Mouse (Mus musculus) gastrocnemius, postnatal 36 days (tissue): ENCODE results near the gene Ctdsp1. TPM values are rescaled to one million over a fixed set of nuclear protein-coding genes. Genes with fewer than 3 reads are reported as not detected.
A peak's percentile ranks its signal among the peaks of the same experiment; 100 is the strongest.
"Not testable (repeated sequence)": the region's sequence is repeated elsewhere in the genome, so short reads cannot be mapped to it uniquely, and the experiment has no call there.

ENCODE experiments used
- DNase-seq, 2 experiments: peaks; one replicate each; pipeline ENCODE4 v3.0.0; 2022
- intact Hi-C: fragments of 180-260 bp; cut with DNase I; formaldehyde crosslinking; loops from one replicate; pipeline ENCODE4 v1.15.1; 2025
- total RNA-seq, 2 experiments: library from RNA; stranded (reverse); gene quantifications; 2 replicates each; pipeline ENCODE4 v1.2.3; 2021

The Ctdsp1 gene
- total RNA-seq, 2 experiments from 2014 or later = 82.2 to 97.4 TPM

DNA sequence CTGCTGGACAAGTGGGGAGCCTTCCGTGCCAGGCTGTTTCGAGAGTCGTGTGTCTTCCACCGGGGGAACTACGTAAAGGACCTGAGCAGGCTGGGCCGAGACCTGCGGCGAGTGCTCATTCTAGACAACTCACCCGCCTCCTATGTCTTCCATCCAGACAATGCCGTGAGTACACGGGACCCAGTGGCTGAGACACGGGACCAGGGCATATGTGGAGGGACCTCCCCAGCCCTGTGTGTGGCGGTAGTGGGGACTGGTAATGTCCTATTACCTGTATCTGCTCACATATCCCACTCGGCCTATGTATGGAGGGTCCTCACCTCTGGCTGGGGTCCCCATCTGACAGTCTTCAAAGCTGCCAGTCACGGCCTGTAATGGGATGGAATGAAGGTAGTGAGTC, 3.5 kb downstream of the Ctdsp1 start:
- intact Hi-C loops = no loop called here
- no peak for DNase-seq

DNA sequence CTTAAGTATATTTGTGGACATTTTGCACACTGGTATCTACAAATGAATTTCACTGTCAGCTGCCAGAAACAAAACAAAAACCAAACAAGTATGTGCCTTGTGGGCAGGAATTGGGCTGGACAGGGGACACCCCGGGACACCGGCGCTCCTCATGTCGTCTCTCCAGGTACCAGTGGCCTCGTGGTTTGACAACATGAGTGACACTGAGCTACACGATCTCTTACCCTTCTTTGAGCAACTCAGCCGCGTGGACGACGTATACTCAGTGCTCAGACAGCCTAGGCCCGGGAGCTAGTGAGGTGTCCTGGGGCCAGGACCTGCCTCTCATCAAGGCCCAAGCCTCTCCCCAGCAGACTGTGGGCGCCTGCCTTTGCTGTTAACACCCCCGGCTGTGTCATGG, 4.0 kb downstream of the Ctdsp1 start:
- DNase-seq = no peak
- intact Hi-C loops = no loop called here

DNA sequence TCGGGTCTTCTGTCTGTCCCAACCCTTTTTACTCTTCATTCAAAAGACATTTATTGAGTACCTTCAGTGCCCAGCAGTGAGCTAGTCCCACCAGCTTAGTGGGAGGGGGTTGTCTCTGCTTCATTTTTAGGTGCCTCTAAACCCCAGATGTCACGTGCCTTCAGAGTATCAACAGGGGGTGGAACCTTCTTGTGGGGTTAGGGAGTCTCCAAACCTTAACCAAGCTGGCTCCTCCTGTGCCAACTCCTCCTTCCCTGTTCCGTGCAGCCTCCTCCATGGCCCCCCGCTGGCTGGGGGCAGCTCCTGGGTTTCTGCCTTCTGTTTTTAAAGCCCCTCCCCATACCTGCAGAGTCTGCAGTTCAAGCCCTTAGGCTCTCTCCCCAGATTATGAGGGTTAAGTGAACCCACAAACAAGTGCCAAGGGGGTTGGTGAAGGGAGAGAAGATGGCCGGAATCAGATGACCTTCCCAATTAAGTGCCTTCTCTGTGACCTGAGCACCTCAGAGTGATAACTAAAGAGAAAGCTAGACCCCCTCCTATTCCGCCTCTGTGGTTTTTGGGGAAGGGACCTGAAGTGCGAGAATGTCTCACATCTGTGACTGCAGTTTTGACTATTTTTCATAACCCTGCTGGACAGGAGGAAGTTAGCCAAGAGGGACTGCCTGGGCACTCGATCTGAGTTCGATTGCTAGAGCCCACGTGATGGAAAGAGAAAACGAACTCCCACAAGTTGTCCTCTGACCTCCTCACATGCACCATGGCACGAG, 5.3 kb downstream of the Ctdsp1 start:
- intact Hi-C loops, DNase-seq: not testable (repeated sequence)

DNA sequence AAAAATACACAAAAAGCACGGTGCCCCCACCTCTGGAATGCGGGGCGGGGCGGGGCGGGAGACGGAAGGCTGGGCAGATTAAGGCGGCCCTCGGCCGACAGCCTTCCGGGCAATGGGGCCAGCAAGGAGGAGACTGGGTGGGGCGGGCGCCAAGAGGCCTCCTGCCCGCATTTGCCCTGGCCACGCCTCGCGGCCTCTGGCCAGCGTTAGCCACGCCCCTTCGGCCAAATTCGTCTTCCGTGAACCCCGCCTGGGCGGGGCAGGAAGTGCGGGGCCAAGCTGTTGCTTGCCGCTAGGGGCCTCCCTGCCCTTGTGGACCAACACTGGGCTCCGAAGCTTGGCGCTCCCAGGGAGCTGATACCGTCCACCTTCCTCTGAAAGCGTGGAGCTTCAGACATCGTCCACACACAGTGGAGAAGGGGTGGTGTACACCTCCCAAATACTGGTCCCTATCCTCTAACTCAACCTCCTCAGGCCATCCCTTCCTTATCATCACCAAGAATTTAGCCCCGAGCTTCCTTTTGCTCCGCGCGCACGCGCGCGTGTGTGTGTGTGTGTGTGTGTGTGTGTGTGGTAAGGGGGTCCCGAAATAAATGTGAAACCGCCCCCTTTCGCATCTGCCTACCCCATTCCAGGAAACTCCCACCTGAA, 6.1 kb downstream of the Ctdsp1 start:
- intact Hi-C loops = no loop called here
- peak; percentile 99 for DNase-seq

DNA sequence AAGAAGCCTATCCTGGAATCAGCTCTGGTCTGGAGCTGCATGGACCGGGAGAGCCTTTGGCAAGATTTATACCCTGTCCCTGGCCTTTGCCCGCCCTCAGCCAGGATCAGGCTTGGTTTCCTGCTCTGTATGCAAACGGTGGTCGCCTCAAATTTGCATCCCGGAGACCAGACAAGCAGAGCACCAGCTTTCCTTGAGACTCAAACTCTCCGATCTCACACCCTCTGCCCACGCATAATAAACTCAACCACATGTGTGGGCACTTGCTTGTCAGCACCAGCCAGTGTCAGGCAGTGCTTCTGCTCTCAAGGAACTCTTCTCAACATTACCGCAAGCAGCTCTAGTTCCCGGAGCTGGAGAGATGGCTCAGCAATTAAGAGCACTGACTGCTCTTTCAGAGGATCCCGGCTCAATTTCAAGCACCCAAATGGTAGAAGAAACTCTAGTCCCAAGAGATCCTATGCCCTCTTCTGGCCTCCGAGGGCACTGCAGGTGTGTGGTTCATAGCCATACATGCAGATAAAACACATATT, 6.7 kb downstream of the Ctdsp1 start:
- intact Hi-C loops = no loop called here
- peak; percentile 55 to 61 for DNase-seq

DNA sequence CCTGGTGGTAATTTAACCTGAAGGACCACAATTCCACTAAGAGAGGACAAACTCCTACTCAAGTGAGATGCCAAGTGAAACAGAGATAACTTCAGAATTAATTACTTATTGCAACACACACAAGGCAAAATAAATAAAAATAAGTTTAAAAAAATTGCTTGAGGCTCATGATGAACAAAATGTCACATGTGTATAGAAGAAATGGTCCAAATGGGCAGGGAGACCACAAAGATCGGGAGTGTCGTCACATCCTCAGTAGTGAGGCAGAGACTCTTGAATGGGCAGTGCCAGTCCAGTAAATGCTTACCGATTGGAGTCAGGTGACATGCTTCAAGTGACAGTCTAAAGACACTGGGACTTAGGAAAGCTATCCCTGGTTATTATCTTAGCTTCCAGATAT, 9.2 kb downstream of the Ctdsp1 start:
- DNase-seq = no peak
- intact Hi-C loops = loop anchor here (5.0 kb wide), 1 partner anchor 37 kb away; no protein-coding TSS in a partner anchor

DNA sequence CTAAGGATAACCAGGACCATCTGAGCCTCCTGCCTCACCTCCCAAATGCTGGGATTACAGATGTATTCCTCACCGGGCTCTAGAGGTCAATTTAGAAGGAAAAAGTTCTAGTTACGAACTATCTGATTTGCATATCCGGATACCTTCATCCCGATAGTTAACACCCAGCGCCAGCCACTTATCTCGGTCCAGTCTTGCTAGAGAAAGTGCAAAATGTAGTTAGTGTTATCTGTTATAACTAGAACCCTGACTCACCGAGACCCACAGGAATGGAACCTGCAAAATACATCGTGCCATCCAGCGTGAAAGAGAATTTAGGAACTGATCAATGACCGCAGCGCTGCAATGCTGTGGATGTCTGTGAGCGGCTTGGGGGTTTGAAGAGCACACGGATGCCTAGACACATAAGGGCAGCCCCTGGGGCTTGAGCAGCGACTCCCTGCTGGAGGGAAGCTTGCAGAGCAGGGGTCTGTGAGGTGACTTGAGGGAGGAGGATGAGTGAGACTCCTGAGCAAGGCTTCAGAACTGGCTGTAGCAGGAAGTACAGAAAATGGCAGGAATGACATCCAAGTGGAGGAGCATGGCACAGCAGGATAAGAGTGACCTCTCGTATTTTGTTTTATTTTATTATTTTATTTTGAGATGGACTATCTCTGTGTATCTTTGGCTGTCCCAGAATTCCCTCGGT, 9.8 kb downstream of the Ctdsp1 start:
- intact Hi-C loops = loop anchor here (5.0 kb wide), 1 partner anchor 36 kb away; no protein-coding TSS in a partner anchor
- no peak for DNase-seq

DNA sequence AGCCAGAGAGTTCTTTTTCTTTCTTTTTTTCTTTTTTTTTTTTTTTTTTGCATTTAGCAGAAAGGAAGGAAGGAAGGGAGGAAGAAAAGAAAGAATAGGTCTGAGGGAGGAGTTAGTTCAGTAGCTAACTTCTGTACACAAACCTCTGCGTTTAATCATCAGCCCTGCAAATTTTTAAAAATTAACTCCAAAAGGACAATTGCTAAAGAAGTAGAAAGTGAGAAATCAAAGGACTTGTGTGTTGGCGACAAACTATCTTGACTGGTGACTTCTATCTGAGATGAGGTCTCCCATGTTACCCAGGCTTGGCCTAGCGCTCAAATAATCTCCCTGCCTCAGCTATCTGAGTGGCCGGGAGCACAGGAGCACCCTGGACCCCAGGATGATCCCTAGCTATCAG, 12.9 kb downstream of the Ctdsp1 start:
- intact Hi-C loops = loop anchor here (5.0 kb wide), 1 partner anchor 33 kb away; no protein-coding TSS in a partner anchor
- DNase-seq = no peak

GRCm38 (mm10) chr1:74408589-74409504, 17.5 kb downstream of the Ctdsp1 start, which contains the start of gene Vil1:
Vil1 (plus strand) TSS chr1:74409376.
- DNase-seq = no peak
- intact Hi-C loops = no loop called here

DNA sequence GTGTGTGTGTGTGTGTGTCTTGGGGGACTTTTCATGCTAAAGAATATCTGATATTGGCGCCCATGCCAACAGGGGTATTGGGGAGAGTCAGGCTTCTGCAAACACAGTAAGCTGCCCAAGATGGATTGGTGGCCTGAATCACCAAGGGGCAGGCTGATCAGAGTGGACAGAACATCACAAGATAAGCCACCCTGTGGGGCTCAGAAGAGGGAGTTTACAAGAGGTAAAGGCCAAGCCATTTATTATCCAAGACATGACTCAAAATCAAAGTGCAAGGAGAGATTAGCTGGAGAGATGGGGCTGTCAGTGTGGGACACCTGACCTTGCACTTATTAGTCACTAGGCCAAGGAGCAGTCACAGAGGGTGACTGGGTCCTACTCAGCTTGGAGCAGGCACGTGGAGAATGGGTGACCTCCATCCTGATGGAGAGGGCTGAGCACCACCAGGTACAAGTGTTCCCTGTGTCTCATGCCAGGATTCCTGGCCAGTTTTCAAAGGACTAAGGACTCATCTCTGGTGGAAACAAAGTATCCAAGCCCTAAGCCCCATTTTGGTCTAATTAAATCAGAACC, 20.5 kb downstream of the Ctdsp1 start:
- no peak for DNase-seq
- intact Hi-C loops = no loop called here

- intact Hi-C loops = no loop called here
- no peak for DNase-seq
These were observed 21.4 kb downstream of the Ctdsp1 start for GRCm38 (mm10) chr1:74412711-74413110.

DNA sequence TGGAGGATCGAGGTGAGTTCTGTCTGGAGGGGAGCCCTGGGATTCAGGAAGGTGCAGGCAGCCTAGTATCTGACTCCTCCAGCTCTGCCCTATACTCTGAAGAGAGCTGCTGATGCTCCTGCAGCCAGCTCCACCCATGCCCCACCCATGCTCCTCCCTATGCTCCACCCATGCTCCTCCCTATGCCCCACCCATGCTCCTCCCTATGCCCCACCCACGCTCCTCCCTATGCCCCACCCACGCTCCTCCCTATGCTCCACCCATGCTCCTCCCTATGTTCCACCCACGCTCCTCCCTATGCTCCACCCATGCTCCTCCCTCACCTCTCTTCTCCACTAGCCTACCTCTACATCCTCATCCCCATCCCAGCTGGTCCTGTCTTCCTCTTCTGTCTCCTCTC, 23.8 kb downstream of the Ctdsp1 start:
- DNase-seq = no peak
- intact Hi-C loops = no loop called here

GRCm38 (mm10) chr1:74418747-74419439, 27.6 kb downstream of the Ctdsp1 start:
- intact Hi-C loops = no loop called here
- DNase-seq = no peak

DNA sequence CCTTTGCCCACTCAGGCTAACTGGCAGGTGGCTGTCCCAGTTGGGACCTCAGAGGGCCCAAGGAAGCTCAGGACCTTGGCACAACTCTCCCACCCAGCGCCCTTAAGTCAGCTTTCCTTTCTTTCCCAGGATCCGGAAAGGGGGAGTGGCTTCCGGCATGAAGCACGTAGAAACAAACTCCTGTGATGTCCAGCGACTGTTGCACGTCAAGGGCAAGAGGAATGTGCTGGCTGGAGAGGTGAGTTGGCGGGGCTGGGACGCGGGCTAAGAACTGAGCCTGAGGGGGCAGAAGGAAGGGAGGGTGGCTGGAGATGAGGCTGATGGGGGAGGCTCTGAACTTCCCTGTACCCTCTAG, 28.1 kb downstream of the Ctdsp1 start:
- intact Hi-C loops = no loop called here
- no peak for DNase-seq

- no peak for DNase-seq
- intact Hi-C loops = no loop called here
These were observed 31.8 kb downstream of the Ctdsp1 start for GRCm38 (mm10) chr1:74423147-74423546.

DNA sequence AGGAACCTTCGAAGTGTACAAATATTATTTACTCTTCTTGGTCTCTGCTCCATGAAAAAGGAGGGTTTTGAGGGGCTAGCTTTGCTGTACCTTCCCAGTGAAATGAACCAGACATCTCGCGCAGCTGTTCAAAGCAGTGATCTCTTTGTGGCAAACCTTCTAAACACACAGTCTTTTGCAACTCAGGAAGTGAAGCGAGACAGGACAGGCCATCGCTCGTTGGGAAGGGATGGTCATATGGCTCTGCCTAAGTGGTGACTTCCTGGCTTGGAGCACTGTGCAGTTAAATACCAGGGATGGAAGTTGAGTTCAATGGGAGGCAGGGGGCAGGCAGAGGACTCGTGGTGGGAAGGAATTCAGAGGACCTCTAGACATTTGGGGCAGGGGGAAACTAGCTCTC, 34.5 kb downstream of the Ctdsp1 start:
- intact Hi-C loops = no loop called here
- no peak for DNase-seq

DNA sequence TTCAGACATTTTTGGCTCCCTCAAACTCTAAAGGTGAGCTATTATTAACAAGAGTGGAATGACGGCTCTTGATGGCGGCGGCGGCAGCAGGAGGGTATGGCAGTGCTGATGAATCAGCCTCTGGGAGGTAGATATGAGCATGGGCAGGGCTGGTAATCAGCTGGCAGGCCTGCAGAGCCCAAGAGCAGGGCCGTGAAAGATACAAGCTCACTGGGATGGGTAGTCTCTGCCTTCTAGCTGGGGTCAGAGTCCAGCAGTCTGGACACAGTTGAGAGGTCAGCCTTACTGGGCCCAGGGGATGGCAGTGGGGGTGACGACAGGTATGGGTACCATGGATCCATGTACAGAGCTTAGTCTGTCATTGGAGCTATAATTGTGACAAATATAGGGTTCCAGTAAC, 41.9 kb downstream of the Ctdsp1 start:
- intact Hi-C loops = no loop called here

GRCm38 (mm10) chr1:74434596-74434995, 43.3 kb downstream of the Ctdsp1 start:
- no peak for DNase-seq
- intact Hi-C loops = no loop called here

More for the DNA sequence above, 41.9 kb downstream of the Ctdsp1 start:
- DNase-seq = no peak

DNA sequence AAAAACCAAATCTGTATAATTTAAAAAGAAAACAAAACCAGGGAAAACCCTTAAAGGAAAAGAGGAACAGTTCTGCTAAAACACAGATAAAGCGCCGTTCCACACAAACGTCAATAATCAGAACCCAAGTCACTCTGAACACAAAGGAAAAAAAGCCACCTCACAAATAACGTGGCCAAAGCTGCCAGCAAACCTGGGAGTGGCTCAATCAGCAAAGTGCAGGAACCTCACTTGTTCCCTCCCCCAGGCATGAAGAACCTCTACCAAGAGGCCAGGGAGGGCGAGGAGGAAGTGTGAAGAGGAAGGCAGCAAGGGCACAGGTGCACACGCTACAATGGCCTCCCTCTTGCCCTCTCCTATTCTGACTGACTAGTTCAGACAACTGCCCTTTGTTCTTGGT, 44.3 kb downstream of the Ctdsp1 start:
- intact Hi-C loops = loop anchor here (5.0 kb wide), 1 partner anchor 33 kb away; no protein-coding TSS in a partner anchor

More for the DNA sequence above, 44.3 kb downstream of the Ctdsp1 start:
- no peak for DNase-seq
